Mouse (Mus musculus) heart, postnatal 10 days (tissue): ENCODE data around the gene Slc26a9. TPM values are rescaled to one million over a fixed set of nuclear protein-coding genes. Genes with fewer than 3 reads are reported as not detected.
"Not testable (repeated sequence)": the region's sequence is repeated elsewhere in the genome, so short reads cannot be mapped to it uniquely, and the experiment has no call there.

ENCODE experiments used
- DNase-seq, 2 experiments: peaks; one replicate each; pipeline ENCODE4 v3.0.0; 2021
- intact Hi-C: fragments of 180-260 bp; cut with DNase I; formaldehyde crosslinking; loops from one replicate; pipeline ENCODE4 v1.15.1; 2025
- total RNA-seq, 2 experiments: library from RNA; stranded (reverse); gene quantifications; 2 replicates each; pipeline ENCODE4 v1.2.3; 2021

The Slc26a9 gene
- total RNA-seq, 2 experiments from 2014 or later: not detected

DNA sequence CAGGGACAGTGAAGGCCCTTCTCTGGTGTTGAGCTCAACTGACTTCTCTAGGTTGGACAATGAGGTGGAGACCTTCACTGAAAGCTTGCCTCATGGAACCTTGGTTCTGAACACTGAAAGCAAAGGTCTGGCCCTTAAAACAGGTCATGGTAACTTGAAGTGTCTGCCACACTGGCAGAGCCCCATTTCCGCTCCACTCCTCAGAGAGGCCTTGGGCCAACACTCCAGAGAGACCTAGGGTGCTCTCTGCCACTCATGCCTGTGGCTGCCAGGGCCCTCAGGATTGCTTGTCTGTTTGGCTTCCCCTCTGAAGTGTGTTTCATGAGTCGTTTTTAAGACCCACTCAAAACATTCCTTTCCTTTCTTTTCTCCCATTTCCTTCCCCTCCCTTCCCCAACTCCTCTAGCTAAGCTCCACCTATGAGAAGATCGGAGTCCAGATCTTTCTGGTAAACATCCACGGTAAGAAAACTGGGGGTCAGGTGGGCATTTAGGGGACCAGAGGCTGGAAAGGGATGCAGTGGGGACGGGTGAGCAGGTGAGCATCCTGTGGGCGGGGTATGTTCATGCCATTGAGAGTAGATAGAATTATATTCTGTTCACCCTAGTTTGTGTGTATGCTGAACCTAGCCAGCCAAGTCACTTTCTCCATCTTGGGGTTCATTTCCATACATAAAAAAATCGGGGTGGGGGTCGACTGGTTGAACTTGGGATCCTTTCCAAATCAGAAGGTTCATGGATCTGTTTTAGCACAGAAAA lies 20.9 kb downstream of the Slc26a9 start:
- intact Hi-C loops: loop anchor here (1.0 to 10.0 kb wide), 2 partner anchors 52 to 150 kb away; no protein-coding TSS in a partner anchor
- DNase-seq: peak in 1 of 2 experiments; percentile 2

DNA sequence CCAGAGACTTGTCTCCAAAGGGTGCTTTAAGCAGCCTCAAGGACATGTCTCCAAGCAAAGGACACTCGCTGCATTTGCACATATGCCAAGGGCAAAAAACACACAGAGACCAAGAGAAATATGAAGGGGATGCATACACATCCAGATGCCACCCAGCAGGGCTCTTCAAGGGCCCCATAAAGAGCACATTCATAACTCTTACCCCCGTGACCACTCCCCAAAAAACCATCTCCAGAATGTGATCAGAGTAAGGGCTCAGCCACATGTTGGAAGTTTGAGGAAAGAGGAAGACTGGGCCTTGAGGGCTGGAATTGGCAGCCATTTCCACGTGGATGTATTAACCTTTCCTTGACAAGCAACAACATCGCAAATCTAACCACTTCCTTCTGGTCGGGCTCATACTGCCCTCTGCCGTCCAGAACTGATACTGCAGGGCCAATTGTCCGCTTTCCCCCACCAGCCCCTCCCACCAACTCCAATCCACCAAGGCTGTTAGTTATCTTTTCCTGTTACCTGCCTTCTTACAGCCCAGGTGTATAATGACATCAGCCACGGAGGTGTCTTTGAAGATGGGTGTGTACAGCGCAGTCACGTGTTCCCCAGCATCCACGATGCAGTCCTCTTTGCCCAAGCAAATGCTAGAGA lies 21.7 kb downstream of the Slc26a9 start:
- intact Hi-C loops: loop anchor here (1.0 to 10.0 kb wide), 3 partner anchors 53 to 151 kb away; no protein-coding TSS in a partner anchor
- peak; percentile 86 to 92 for DNase-seq

DNA sequence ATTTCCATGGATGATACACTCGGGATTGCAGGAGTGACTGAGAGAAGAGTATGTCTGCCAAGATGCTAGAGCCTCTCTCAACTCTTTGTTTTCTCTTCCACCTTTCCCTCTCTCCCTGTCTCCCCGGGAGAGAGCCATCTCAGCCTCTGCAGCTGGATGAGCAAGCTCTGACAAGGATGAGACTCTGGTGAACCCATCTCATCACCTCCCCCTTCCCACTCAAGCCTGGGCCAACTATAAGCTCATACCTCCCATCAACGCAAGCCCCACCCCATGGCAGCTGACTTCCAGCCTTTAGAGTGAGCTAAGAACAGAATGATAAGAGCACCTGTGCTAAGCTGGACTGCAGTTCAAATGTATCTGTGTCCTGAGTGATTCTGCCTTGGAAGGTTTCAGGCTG lies 25.5 kb downstream of the Slc26a9 start:
- intact Hi-C loops: loop anchor here (10.0 kb wide), 1 partner anchor 154 kb away; no protein-coding TSS in a partner anchor
- DNase-seq: no peak

DNA sequence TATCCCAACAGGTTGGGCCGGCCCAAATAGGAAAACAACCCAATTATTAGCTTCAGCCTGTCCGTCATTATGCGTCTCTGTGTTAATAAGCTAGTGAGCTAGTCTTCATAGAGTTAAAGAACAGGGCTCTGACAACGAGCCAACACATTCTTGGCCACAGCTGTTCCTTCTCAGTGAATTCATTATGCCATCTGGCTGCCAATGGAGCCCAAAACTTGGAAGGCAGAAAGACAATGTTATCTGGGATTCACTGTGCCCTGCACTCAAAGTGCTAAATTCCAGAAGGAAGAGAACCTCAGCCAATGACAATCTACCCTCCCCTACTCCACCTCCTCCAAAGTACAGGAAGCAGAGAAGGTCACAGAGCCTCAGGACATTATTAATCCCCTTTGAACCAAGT lies 26.8 kb downstream of the Slc26a9 start:
- peak; percentile 83 to 84 for DNase-seq
- intact Hi-C loops: no loop called here

DNA sequence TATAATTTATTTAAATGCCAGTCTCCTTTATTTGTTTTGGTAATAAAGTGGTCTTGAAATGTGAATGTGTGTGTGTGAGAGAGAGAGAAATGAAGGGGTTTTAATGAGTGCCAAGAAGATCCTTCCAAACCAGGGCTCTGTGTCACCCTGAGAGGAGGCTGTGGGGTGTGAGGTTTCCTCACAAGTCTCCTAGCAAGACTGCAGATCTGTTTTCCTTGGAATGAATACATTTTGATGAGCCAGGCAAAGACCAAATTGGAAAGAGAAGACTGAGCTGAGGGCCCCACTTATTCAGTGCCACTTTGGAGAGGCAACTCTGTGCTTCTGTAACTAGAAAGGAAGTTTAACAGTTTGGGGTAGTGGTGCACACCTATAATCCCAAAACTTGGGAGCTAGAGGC lies 27.6 kb downstream of the Slc26a9 start:
- DNase-seq: no peak
- intact Hi-C loops: no loop called here

DNA sequence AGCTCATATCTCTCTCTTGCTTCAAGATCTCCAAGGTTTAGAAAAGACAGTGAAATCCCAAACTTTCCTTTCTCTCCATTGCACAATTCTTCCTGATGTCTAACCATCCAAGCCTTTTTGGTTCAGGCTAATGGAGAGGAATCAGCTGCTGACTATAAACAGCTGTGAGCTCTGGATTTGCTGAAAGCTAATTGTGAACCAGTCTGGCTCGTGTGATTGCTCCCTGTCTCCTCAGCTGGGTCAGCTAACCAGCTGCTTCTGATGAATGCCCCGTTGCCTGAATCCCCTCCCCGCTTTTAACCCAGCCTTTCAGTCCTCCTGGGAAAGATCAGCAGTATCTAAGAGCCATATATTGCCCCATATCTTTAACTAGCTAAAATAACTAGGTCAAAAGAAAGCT lies 50.8 kb downstream of the Slc26a9 start:
- intact Hi-C loops: no loop called here
- DNase-seq: peak in 1 of 2 experiments; percentile 33

DNA sequence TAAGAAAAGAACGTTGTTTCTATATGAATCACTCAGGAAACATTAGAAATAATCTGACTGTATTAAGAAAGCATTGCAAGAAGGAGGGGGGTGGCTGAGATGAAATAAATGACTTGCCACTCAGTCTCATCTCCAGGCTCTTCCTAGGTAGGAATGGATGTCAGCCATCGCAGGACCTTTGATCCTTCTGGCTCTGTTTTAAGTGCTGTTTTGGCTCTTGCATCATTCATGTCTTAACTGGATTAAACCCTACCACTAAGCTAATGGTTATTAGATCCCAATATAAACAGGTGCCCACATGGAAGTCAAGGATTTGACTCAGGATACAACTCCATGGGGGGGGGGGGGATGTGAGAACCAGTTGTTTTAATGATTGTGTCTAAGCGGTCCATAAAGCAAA lies 51.3 kb downstream of the Slc26a9 start:
- intact Hi-C loops: loop anchor here (5.0 kb wide), 1 partner anchor 42 kb away; no protein-coding TSS in a partner anchor
- DNase-seq: no peak

DNA sequence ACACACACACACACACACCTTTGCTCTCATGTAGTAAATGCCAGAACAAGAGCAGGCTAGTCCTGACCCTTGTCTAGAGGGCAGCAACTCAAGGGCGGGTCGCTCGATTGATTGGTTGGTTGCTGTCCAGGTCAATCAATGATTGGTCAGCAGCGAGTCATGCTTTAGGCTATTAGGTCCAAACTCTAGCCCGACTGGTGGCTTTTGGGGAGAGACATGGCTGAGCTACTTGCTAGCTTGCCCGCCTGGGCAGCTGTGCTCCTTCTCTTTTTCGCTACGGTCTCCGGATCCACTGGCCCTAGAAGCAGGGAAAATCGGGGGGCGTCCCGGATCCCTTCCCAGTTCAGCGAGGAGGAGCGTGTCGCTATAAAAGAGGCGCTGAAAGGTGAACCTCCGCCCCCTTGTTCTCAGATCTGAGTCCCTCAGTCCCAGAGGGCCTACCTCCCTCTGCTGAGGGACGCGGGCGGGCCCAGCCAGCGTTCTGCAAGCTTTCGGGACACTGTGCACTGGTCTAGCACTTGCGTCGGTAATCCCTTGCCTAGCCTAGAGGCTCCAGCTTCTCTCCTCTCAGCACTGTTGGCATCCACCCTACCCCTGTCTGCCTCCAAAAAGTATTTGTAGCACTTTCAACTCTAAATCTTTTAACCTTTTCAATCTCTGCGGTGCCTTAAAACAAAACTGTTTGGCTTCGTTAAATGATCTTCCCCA lies 53.5 kb downstream of the Slc26a9 start, which contains the start of gene Pm20d1:
Pm20d1 (plus strand) TSS at position 180 of the 708 bp plus-strand sequence.
- peak; percentile 68 to 76 for DNase-seq
- intact Hi-C loops: loop anchor here (5.0 kb wide), 1 partner anchor 40 kb away; no protein-coding TSS in a partner anchor

DNA sequence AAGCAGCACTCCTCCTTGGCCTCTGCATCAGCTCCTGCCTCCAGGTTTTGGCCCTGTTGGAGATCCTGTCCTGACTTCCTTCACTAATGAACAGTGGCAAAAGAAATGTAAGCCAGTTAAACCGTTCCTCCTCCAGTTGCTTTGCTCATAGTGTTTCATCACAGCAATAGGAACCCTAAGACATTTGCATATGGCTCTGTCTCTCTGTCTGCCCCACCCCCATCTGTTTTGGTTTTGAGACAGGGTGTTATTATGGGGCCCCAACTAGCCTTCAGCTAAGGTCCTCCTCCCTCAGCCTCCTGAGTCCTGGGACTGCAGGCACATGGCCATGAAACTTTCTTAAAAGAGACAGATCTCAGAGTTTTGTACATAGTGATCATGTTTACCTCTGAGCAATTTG lies 56.2 kb downstream of the Slc26a9 start:
- DNase-seq: no peak
- intact Hi-C loops: no loop called here

DNA sequence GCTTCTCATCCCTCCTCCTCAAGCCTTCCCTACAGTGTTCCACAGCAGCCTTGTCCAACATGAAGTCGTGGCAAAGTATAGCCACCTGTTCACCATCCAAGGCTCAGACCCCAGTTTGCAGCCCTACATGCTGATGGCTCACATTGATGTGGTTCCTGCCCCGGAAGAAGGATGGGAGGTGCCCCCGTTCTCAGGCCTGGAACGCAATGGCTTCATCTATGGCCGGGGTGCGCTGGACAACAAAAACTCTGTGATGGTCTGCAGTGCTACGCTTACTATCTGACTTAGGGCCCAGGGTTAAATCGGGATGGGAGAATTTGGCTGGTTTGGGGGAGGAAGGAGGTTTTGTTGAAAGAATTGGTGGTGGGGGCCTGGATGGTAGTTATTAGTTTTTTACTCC lies 57.2 kb downstream of the Slc26a9 start:
- intact Hi-C loops: no loop called here
- no peak for DNase-seq

DNA sequence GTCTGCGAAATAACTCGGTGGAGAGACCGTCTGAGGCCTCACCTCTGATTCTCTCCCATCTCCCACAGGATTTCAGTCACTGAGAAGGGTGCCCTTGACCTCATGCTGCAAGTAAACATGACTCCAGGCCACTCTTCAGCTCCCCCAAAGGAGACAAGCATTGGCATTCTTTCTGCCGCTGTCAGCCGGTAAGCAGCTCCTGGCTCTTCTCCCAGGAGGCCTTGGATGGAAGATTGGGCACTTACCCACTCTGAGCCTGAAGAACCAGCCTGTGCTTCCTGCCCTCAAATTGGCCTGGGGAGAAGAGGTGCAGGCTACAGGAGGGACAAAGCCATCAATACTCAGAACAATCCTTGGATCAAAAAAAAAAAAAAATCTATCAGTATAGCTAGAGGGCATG lies 58.8 kb downstream of the Slc26a9 start:
- intact Hi-C loops: no loop called here

DNA sequence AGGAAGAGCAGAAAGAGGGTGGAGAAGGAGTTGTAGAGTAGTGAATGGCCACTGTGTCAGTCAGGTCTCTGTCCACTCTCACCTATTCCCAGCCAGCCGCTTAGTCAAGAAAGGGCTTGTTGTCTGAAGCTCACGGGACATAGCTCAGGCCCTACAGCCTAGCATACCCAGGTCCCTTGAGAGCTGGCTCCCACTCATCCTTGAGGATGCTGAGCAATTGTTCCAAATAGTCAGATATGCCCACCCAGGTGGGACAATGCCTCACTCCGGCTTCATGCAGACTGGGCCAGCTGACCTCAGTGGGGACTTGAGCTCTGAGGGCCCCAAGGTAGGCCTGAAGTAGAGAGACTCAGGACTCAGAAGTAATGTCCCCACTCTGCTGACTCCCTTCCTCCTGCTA lies 60.3 kb downstream of the Slc26a9 start:
- DNase-seq: no peak
- intact Hi-C loops: no loop called here

More for the DNA sequence above, 58.8 kb downstream of the Slc26a9 start:
- DNase-seq: peak; percentile 42 to 44

DNA sequence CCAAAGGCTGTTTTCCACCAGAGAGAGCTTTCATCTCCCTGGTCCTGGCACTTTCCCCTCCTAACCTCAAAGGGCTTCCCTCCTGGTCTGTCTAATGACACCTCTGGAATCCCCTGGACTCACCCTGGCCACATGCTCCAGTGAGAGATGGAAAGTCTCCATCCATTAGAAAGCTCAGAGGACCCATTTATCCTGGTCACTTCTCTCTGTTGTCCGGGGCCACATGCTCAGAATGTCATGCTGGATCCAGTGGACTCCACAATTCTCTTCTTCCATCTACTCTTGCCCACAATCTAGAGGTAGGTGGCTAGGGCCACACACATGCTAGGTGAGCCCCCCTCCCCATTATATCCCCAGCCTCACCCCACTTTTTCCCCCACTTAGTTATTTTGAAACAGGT lies 65.2 kb downstream of the Slc26a9 start:
- intact Hi-C loops: no loop called here

DNA sequence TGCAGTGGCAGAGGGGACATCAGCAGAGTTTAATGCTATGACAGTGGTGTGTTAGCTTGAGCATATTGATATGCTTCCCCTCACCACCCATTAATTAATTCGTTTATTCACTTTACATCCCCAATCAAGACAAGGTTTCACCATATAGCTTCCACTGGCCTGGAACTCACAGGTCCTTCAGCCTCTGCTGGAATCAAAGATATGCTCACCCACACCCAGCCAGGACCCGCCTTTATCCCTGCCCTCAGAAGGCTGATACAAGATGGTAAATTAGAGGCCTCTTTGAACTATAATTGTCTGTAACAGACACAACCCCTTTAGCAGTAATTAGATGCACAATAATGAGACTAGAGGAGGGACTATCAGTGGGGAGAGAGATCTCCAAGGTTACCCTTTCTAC lies 65.8 kb downstream of the Slc26a9 start:
- DNase-seq: no peak
- intact Hi-C loops: no loop called here

More for the DNA sequence above, 65.2 kb downstream of the Slc26a9 start:
- DNase-seq: no peak

DNA sequence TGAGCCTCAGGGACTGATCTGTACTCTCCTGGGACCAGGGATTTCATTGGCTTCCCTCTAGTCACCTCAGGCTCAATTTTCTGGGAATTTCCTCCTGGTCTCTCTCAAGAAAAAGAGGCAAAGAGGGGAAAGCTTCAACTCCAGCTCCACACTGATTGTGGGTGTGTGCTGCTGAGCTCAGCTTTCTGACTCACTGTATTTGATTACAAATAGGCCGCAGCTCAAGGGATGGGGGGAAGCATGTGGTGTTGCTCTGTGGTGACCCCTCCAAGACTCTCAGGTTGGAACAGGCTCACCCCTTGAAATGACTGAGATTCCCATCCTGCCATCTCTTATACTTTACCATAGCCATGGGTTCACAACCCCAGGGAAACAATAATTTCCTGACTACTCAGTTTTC lies 67.6 kb downstream of the Slc26a9 start:
- no peak for DNase-seq
- intact Hi-C loops: no loop called here

DNA sequence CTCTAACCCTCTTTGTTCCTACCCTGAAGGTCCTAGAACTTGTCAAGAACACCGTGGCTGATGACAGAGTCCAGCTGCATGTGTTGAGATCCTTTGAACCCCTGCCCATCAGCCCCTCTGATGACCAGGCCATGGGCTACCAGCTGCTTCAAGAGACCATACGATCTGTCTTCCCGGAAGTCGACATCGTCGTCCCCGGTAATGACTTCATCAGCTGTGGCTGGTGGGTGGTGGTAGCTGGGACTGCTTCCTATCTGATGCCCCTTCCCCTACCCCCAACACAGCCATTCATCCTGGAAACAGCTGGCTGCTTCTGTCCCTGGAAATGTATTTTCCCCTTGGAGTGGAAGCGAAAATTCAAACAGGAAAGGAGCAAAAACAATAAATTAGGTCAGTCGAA lies 68.2 kb downstream of the Slc26a9 start:
- intact Hi-C loops: no loop called here
- no peak for DNase-seq

DNA sequence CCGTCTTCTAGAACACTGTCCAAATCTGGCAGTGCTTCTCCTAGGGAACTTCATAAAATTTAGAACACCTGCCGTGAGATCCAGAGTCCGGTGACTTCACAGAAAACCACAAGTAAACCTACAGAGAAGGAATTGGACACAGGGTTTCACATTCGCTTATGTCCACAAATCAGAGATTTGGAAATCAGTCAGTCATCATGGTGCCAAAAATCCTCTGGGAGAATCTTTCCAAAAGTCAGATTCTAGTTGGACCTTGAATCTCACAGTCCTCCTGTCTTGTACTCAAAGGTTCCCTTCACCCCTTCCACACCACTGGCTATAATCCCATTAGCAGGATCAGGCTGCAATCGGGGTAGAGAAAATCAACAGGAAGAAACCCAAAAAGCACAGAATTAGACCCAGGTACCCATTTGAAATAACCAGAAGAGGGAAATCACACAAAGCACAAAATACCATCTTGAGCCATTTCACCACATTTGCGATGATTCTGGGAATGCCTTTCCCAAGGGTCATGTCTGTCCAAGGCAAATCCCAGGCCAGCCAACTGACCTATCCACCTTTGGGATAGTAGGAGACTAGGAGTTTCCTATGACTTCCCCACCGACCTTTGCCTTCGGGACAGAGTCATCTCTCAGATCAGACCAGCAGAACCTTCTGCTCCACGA lies 68.9 kb downstream of the Slc26a9 start:
- DNase-seq: no peak
- intact Hi-C loops: no loop called here

DNA sequence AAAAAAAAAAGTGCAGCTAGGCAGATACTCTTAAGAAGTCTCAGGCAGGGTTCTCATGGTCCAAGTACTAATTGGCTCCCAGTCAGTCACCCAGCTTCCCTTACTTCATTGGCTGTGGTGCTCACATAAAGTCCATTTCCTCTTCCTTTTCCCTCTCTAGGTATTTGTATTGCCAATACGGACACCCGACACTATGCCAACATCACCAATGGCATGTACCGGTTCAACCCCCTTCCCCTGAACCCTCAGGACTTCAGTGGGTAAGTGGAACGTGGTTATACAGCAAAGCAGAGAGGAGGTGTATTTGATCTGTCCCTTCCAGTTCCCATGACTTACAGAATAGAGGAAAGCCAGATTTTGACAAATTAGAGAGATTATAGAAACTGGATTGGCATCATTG lies 69.9 kb downstream of the Slc26a9 start:
- intact Hi-C loops: no loop called here
- no peak for DNase-seq

DNA sequence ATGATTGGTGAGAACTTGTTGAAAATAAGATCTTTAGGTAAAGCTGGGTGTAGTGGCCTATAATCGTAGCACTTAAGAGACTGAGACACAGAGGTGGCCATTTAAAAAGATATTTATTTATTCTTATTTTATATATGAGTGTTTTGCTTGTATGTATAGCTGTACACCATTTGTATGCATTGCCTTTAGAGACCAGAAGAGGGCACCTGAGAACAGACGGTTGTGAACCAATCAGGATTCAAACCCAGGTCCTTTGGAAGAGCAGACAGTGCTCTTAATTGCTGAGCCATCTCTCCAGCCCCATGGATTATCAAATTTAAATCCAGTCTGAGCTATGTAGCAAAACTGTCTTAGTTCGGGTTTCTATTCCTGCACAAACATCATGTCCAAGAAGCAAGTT lies 70.4 kb downstream of the Slc26a9 start:
- intact Hi-C loops: no loop called here
- DNase-seq: no peak

DNA sequence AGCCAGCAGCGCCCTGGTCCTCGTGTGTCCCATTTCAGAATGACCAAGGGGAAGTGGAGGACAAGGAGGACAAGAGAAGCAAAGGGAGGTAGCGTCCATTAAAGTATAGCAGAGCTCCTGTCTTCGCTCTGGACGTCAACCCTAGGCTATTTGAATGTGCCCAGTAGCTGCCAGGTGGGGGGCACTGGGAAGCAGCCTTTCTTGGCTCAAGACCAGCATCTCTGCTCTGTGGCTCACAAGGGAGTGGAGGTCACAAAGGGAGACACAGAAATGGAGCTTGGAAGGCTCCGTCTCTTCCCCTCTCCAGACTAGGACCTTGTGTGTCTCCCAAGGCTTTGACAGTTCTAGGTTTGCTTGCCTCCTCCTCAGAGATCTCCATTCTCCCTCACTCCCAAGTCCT lies 73.1 kb downstream of the Slc26a9 start:
- peak in 1 of 2 experiments; percentile 22 for DNase-seq
- intact Hi-C loops: no loop called here

DNA sequence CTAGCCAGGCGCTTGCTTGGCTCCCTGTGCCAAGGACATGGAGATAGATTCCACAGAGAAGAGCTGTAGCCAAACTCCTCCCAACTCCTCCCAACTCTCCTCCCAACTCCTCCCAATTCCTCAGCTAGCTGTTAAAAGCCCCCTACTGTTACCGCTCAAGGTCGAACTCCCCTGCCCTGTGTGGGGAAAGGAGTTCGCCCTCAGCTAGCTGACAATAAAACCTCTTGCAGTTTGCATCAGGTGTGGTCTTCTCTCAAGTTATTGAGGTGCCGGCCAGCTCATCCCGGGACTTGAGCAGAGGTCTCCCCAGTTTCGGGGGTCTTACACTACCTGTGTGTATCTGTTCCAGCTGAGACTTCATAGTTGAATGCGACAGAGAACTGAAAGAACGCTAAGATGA lies 76.5 kb downstream of the Slc26a9 start:
- DNase-seq, intact Hi-C loops: not testable (repeated sequence)
